Mouse (Mus musculus): ENCODE results near the gene Mmp11. TPM values are rescaled to one million over a fixed set of nuclear protein-coding genes. Genes with fewer than 3 reads are reported as not detected.

The Mmp11 gene
- 19.4 and 25.1 TPM in 2 replicates for polyA plus RNA-seq (2014; fragmentation: Nextera tagmentation; extraction: Ambion mirVana)

- WGBS, result under 1% methylated on average over 51 of the region's 51 CpGs
Measured at GRCm38 (mm10) chr10:75935680-75936541, at the start of gene Mmp11. Mmp11 (minus strand) TSS chr10:75936496.

DNA sequence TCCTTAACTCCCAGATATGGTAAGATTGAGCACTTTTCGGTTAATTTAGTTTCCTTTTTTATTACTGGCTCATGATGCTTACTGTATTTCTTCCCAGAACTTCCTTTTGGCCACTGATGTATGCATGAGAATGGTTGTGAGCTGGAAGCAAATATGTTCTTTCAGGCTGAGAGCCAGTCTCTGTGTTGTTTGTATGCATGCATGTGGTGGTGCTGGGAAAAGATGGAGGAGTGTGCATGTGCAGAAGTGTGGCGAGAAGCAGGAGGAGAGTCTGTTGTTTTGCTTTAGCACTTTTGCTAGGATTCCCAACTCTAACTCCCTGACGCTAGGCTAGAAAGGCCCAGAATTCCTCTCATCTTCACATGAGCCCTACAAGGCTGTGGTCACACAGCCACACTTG is 43.1 kb upstream of the Mmp11 start:
- H3K27me3 ChIP-seq (replicated peaks; ENCODE audit: control insufficient read depth, insufficient read depth, low read length), result no peaks in the 10 kb centered on the region
- H3K36me3 ChIP-seq (ENCODE audit: control insufficient read depth, insufficient read depth, low read length), result no peaks in the 10 kb centered on the region
- DNase-seq (ENCODE audit: low spot score), result peak; percentile 70
- no peaks in the 10 kb centered on the region for H3K4me1 ChIP-seq (ENCODE audit: control insufficient read depth, insufficient read depth, low read length)
- H3K4me3 ChIP-seq (ENCODE audit: low read depth, low read length), result no peak overlapping the region
- no peak overlapping the region for H3K27ac ChIP-seq (ENCODE audit: low read depth, low read length)
- WGBS, result 92% methylated on average over 3 of the region's 3 CpGs
- ATAC-seq, result peak; percentile 40; the same call in 1 of the 2 replicates
- no peak overlapping the region for H3K9ac ChIP-seq (ENCODE audit: low read length)
- H3K9me3 ChIP-seq (replicated peaks; ENCODE audit: control insufficient read depth, low read length), result no peaks in the 10 kb centered on the region
- H3K4me2 ChIP-seq (ENCODE audit: low read length), result no peak overlapping the region

More at GRCm38 (mm10) chr10:75935680-75936541, at the start of gene Mmp11:
- Histone ChIP-seq H3K27me3 (replicated peaks; ENCODE audit: control insufficient read depth, insufficient read depth, low read length) (peaks cover 26% of the 10 kb centered on the region), H3K27ac (ENCODE audit: low read depth, low read length) (no peak within 1 kb of the TSS), H3K4me3 (ENCODE audit: low read depth, low read length) (peak within 1 kb of the TSS; percentile 46), H3K9me3 (replicated peaks; ENCODE audit: control insufficient read depth, low read length) (no peaks in the 10 kb centered on the region), H3K9ac (ENCODE audit: low read length) (peak within 1 kb of the TSS; percentile 46), H3K36me3 (ENCODE audit: control insufficient read depth, insufficient read depth, low read length) (no peaks in the 10 kb centered on the region), H3K4me1 (ENCODE audit: control insufficient read depth, insufficient read depth, low read length) (peaks cover 17% of the 10 kb centered on the region), H3K4me2 (ENCODE audit: low read length) (peak within 1 kb of the TSS; percentile 92)
- peak; percentile 52 for ATAC-seq
- peak; percentile 78 for DNase-seq (ENCODE audit: low spot score)

GRCm38 (mm10) chr10:75978835-75979157 is 42.5 kb upstream of the Mmp11 start:
- H3K4me2 ChIP-seq (ENCODE audit: low read length), result no peak overlapping the region
- ATAC-seq, result no peak
- no peak overlapping the region for H3K27ac ChIP-seq (ENCODE audit: low read depth, low read length)
- no peak overlapping the region for H3K4me3 ChIP-seq (ENCODE audit: low read depth, low read length)
- H3K9me3 ChIP-seq (replicated peaks; ENCODE audit: control insufficient read depth, low read length), result no peaks in the 10 kb centered on the region
- WGBS, result 50% methylated on average over 5 of the region's 5 CpGs
- H3K4me1 ChIP-seq (ENCODE audit: control insufficient read depth, insufficient read depth, low read length), result no peaks in the 10 kb centered on the region
- no peaks in the 10 kb centered on the region for H3K36me3 ChIP-seq (ENCODE audit: control insufficient read depth, insufficient read depth, low read length)
- no peaks in the 10 kb centered on the region for H3K27me3 ChIP-seq (replicated peaks; ENCODE audit: control insufficient read depth, insufficient read depth, low read length)
- no peak for DNase-seq (ENCODE audit: low spot score)
- no peak overlapping the region for H3K9ac ChIP-seq (ENCODE audit: low read length)

- Histone ChIP-seq H3K27ac (ENCODE audit: low read depth, low read length) (no peak overlapping the region), H3K4me2 (ENCODE audit: low read length) (no peak overlapping the region), H3K9me3 (replicated peaks; ENCODE audit: control insufficient read depth, low read length) (no peaks in the 10 kb centered on the region), H3K27me3 (replicated peaks; ENCODE audit: control insufficient read depth, insufficient read depth, low read length) (no peaks in the 10 kb centered on the region), H3K36me3 (ENCODE audit: control insufficient read depth, insufficient read depth, low read length) (no peaks in the 10 kb centered on the region), H3K4me1 (ENCODE audit: control insufficient read depth, insufficient read depth, low read length) (no peaks in the 10 kb centered on the region), H3K9ac (ENCODE audit: low read length) (no peak overlapping the region), H3K4me3 (ENCODE audit: low read depth, low read length) (no peak overlapping the region)
- 44% methylated on average over 10 of the region's 10 CpGs for WGBS
- DNase-seq (ENCODE audit: low spot score), result no peak
- no peak for ATAC-seq
Measured at GRCm38 (mm10) chr10:75978119-75978834, 42.0 kb upstream of the Mmp11 start.

DNA sequence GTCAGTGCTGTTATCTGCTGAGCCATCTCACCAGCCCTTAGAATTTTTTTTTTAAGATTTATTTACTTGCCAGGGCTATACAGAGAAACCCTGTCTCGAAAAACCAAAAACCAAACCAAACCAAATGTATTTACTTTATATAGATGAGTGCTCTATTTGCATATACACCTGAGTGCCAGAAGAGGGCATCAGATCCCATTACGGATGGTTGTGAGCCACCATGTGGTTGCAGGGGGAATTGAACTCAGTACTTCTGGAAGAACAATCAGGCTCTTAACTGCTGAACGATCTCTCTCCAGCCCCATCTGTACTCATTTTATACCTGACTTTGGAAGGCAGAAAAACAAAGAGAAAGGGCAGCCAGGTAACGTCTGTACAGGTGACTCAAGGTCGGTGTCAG is 38.9 kb upstream of the Mmp11 start:
- 82% methylated on average over 5 of the region's 5 CpGs for WGBS
- peak; percentile 28 for DNase-seq (ENCODE audit: low spot score)
- H3K9me3 ChIP-seq (replicated peaks; ENCODE audit: control insufficient read depth, low read length), result no peaks in the 10 kb centered on the region

GRCm38 (mm10) chr10:75973846-75974245 is 37.5 kb upstream of the Mmp11 start:
- Histone ChIP-seq H3K9me3 (replicated peaks; ENCODE audit: control insufficient read depth, low read length) (no peaks in the 10 kb centered on the region), H3K4me1 (ENCODE audit: control insufficient read depth, insufficient read depth, low read length) (no peaks in the 10 kb centered on the region), H3K4me3 (ENCODE audit: low read depth, low read length) (no peak overlapping the region), H3K27me3 (replicated peaks; ENCODE audit: control insufficient read depth, insufficient read depth, low read length) (no peaks in the 10 kb centered on the region), H3K9ac (ENCODE audit: low read length) (no peak overlapping the region), H3K36me3 (ENCODE audit: control insufficient read depth, insufficient read depth, low read length) (no peaks in the 10 kb centered on the region), H3K4me2 (ENCODE audit: low read length) (no peak overlapping the region), H3K27ac (ENCODE audit: low read depth, low read length) (no peak overlapping the region)
- ATAC-seq (no peak), DNase-seq (ENCODE audit: low spot score) (no peak)
- 91% methylated on average over 10 of the region's 10 CpGs for WGBS

More for the DNA sequence above, 38.9 kb upstream of the Mmp11 start:
- H3K27me3 ChIP-seq (replicated peaks; ENCODE audit: control insufficient read depth, insufficient read depth, low read length), result no peaks in the 10 kb centered on the region
- no peak overlapping the region for H3K4me2 ChIP-seq (ENCODE audit: low read length)
- H3K4me1 ChIP-seq (ENCODE audit: control insufficient read depth, insufficient read depth, low read length), result no peaks in the 10 kb centered on the region
- H3K4me3 ChIP-seq (ENCODE audit: low read depth, low read length), result no peak overlapping the region
- no peaks in the 10 kb centered on the region for H3K36me3 ChIP-seq (ENCODE audit: control insufficient read depth, insufficient read depth, low read length)
- no peak overlapping the region for H3K27ac ChIP-seq (ENCODE audit: low read depth, low read length)
- H3K9ac ChIP-seq (ENCODE audit: low read length), result no peak overlapping the region
- no peak for ATAC-seq

DNA sequence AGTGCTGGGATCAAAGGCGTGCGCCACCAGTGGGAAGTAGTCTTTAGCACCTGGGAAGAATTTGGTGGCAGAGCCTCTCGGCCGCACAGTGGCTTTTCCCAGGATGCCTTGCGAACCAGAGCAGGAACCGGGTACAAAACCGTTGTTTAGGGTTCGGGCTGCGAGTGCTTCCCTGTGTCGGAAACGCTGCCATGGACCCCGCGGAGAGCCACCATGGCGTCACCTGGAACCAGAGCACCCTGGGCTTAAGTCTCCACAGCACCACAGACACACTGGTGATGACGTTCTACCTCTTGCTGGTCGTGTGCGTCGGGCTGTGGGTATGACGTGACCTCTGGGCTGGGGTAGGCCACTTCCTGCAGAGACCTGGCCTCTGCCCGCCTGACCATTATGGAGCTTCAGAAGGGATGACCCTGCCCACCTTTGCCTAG is 18.1 kb upstream of the Mmp11 start, which contains the start of gene Gm5134:
Gene Gm5134 (plus strand): TSS at position 134 of the 431 bp plus-strand sequence.
- Histone ChIP-seq H3K36me3 (ENCODE audit: control insufficient read depth, insufficient read depth, low read length) (no peaks in the 10 kb centered on the region), H3K4me3 (ENCODE audit: low read depth, low read length) (no peak within 1 kb of the TSS), H3K27ac (ENCODE audit: low read depth, low read length) (no peak within 1 kb of the TSS), H3K27me3 (replicated peaks; ENCODE audit: control insufficient read depth, insufficient read depth, low read length) (no peaks in the 10 kb centered on the region; the same call in none of the 2 replicates), H3K4me2 (ENCODE audit: low read length) (peak within 1 kb of the TSS; percentile 34), H3K4me1 (ENCODE audit: control insufficient read depth, insufficient read depth, low read length) (peaks cover 7% of the 10 kb centered on the region; the same call in 1 of the 2 replicates), H3K9me3 (replicated peaks; ENCODE audit: control insufficient read depth, low read length) (no peaks in the 10 kb centered on the region), H3K9ac (ENCODE audit: low read length) (no peak within 1 kb of the TSS)
- DNase-seq (ENCODE audit: low spot score), result no peak
- 35% methylated on average over 20 of the region's 20 CpGs for WGBS
- ATAC-seq, result no peak

GRCm38 (mm10) chr10:75951424-75952050 is 15.2 kb upstream of the Mmp11 start:
- peaks cover 7% of the 10 kb centered on the region; the same call in 1 of the 2 replicates for H3K4me1 ChIP-seq (ENCODE audit: control insufficient read depth, insufficient read depth, low read length)
- peak; percentile 78 for DNase-seq (ENCODE audit: low spot score)
- peak overlapping the region; percentile 61 for H3K9ac ChIP-seq (ENCODE audit: low read length)
- WGBS, result 4% methylated on average over 13 of the region's 13 CpGs
- ATAC-seq, result peak; percentile 43; the same call in 1 of the 2 replicates
- H3K27me3 ChIP-seq (replicated peaks; ENCODE audit: control insufficient read depth, insufficient read depth, low read length), result no peaks in the 10 kb centered on the region; the same call in none of the 2 replicates
- peak overlapping the region; percentile 34 for H3K4me3 ChIP-seq (ENCODE audit: low read depth, low read length)
- no peaks in the 10 kb centered on the region for H3K9me3 ChIP-seq (replicated peaks; ENCODE audit: control insufficient read depth, low read length)
- H3K4me2 ChIP-seq (ENCODE audit: low read length), result peak overlapping the region; percentile 71
- no peaks in the 10 kb centered on the region for H3K36me3 ChIP-seq (ENCODE audit: control insufficient read depth, insufficient read depth, low read length)
- H3K27ac ChIP-seq (ENCODE audit: low read depth, low read length), result no peak overlapping the region
